ENCODE assay signal across 19 mouse cellular contexts in genomic region chr5:126538072-126538471, GRCm38 (mm10).
A peak's percentile ranks its signal among the peaks of the same experiment; 100 is the strongest.
DNase-seq lines count a peak whose midpoint lies in the region; ATAC-seq and TF ChIP-seq lines count a peak whose summit lies in the region.
"Had no signal": no experiment of that assay in that cellular context is flagged by ENCODE, and none has a peak within 500 bp of the region (broad histone marks: within the 10 kb centered on the region; RNA-seq: fewer than 3 reads in every experiment).

No protein-coding gene starts in this region.

- H3K79me3 ChIP-seq in C2C12 (ENCODE audit: low read depth) = no peaks in the 10 kb centered on the region

- H3K36me3 ChIP-seq in C2C12 (ENCODE audit: control insufficient read depth, insufficient read depth) = no peaks in the 10 kb centered on the region
- H3K36me3 ChIP-seq: hindbrain, embryonic 12.5 days; hindbrain, embryonic 15.5 days had no signal

- peak; percentile 91 for DNase-seq in 3T3-L1 (ENCODE audit: low read depth, low spot score)
- peak; percentile 5 for DNase-seq in fibroblast of lung, adult 2 months (ENCODE audit: low read depth)
- DNase-seq in cerebellum, adult 8-10 months = no peak
- no peak for DNase-seq in adrenal gland, postnatal 25 days
- DNase-seq: adrenal gland, adult 2 months; adrenal gland, postnatal 14 days; cerebellum, adult 11-12 months; cerebellum, adult 9-10 months; cerebellum, postnatal 14 days; gastrocnemius, adult 2 months; gastrocnemius, postnatal 14 days; heart, adult 11 months had no signal

- no peak overlapping the region for H3K4me3 ChIP-seq in C2C12 (ENCODE audit: insufficient read depth, poor library complexity, severe bottlenecking)
- H3K4me3 ChIP-seq: forebrain, embryonic 13.5 days; gastrocnemius, adult 2 months; hindbrain, embryonic 12.5 days; hindbrain, embryonic 15.5 days had no signal

- ATAC-seq in frontal cortex, adult (ENCODE audit: low TSS enrichment) = no peak
- ATAC-seq: forebrain, embryonic 13.5 days; forebrain, embryonic 16.5 days; intestine, postnatal 0 days had no signal

- TF ChIP-seq CTCF in C2C12 (IDR thresholded peaks at IDR 0.05; ENCODE audit: control insufficient read depth, insufficient read depth, insufficient read length) = no peak

- H3ac ChIP-seq in C2C12 (ENCODE audit: control insufficient read depth, insufficient read length, low read depth) = no peak overlapping the region

- no peaks in the 10 kb centered on the region for H3K79me2 ChIP-seq in C2C12 (ENCODE audit: control insufficient read depth, insufficient read depth)

- H3K27me3 ChIP-seq in C2C12 (ENCODE audit: control insufficient read depth, insufficient read depth, insufficient read length) = no peaks in the 10 kb centered on the region
- H3K27me3 ChIP-seq: forebrain, embryonic 13.5 days; hindbrain, embryonic 12.5 days; hindbrain, embryonic 15.5 days had no signal

TF ChIP-seq in C2C12, 6 proteins besides CTCF, POLR2A, EP300 and RAD21:
- TF ChIP-seq MYOD1 (IDR thresholded peaks at IDR 0.05; ENCODE audit: control insufficient read depth, insufficient read length, low read depth) = peak; percentile 39
- peak; percentile 94 for TF ChIP-seq FOSL1 (IDR thresholded peaks at IDR 0.05; ENCODE audit: insufficient read depth, low read length, poor library complexity, severe bottlenecking)
- no peak for TF ChIP-seq MAX (IDR thresholded peaks at IDR 0.05)
- peak; percentile 19 for TF ChIP-seq CEBPB (IDR thresholded peaks at IDR 0.05; ENCODE audit: low read depth)

Comparison
In these comparisons a context has a peak if more than half of its experiments do, and no peak if none do; other contexts are left out.
1. DNase-seq: peak in 3T3-L1 (single experiment) and fibroblast of lung, adult 2 months (single experiment); none in cerebellum, adult 8-10 months (single experiment) and adrenal gland, postnatal 25 days (single experiment).